Mouse (Mus musculus) urinary bladder, postnatal 14 days (tissue): Measurements from ENCODE around the gene Srms.

ENCODE experiments used
- DNase-seq: peaks from one replicate; pipeline ENCODE4 v3.0.0; 2021; ENCODE audit warnings: low spot score

The Srms gene

GRCm38 (mm10) chr2:181160821-181161220 is 52.2 kb downstream of the Srms start:
- DNase-seq: no peak

GRCm38 (mm10) chr2:181159771-181160170 is 53.2 kb downstream of the Srms start:
- no peak for DNase-seq

- DNase-seq: no peak
These were observed 53.9 kb downstream of the Srms start for GRCm38 (mm10) chr2:181159091-181159514.

GRCm38 (mm10) chr2:181158471-181158870 is 54.5 kb downstream of the Srms start:
- no peak for DNase-seq

GRCm38 (mm10) chr2:181157716-181158302 is 55.2 kb downstream of the Srms start:
- DNase-seq: no peak

GRCm38 (mm10) chr2:181157180-181157579 is 55.8 kb downstream of the Srms start:
- DNase-seq: no peak

- no peak for DNase-seq
These were observed 56.5 kb downstream of the Srms start, which contains the start of gene Eef1a2 for GRCm38 (mm10) chr2:181156248-181157121. Gene Eef1a2 (minus strand): TSS chr2:181157014.

- no peak for DNase-seq
These were observed 57.2 kb downstream of the Srms start for GRCm38 (mm10) chr2:181155801-181156200.
